Mouse (Mus musculus) cerebellum, postnatal 14 days (tissue): ENCODE measurements around the gene Prp2.
"Not testable (repeated sequence)": the region's sequence is repeated elsewhere in the genome, so short reads cannot be mapped to it uniquely, and the experiment has no call there.

Experiments
- DNase-seq, 2 experiments: peaks; one replicate each; pipeline ENCODE4 v3.0.0; 2021; ENCODE audit warnings: mixed read lengths in 2 of 2

Gene Prp2

GRCm38 (mm10) chr6:132595613-132596012, at the start of gene Prp2:
Prp2 (plus strand) TSS chr6:132595913.
- not testable (repeated sequence) for DNase-seq

GRCm38 (mm10) chr6:132569509-132569908, 26.2 kb upstream of the Prp2 start, which contains the start of gene Prh1:
Prh1 (plus strand) TSS chr6:132569809.
- DNase-seq: not testable (repeated sequence)

- peak in 1 of 2 experiments; percentile 1 for DNase-seq
Measured at GRCm38 (mm10) chr6:132649399-132649798, 53.7 kb downstream of the Prp2 start.
